In genomic region chr11:69982225-69982624, GRCm38 (mm10) we compare ENCODE assay signal across 8 mouse cellular contexts. TPM values are rescaled to one million over a fixed set of nuclear protein-coding genes. Genes with fewer than 3 reads are reported as not detected.
DNase-seq lines count a peak whose midpoint lies in the region; ATAC-seq and TF ChIP-seq lines count a peak whose summit lies in the region.

Elp5 (minus strand) TSS chr11:69982517.

- TF ChIP-seq CTCF in kidney, adult 2 months (conservative IDR thresholded peaks at IDR 0.05; ENCODE audit: insufficient read depth, insufficient read length, low read depth, low read length): no peak
- no peak for TF ChIP-seq CTCF in forebrain, postnatal 0 days (IDR thresholded peaks at IDR 0.05; ENCODE audit: low read depth)

- TF ChIP-seq POLR2A in kidney, adult 2 months (IDR thresholded peaks at IDR 0.05; ENCODE audit: low read depth, low read length): no peak

- H3K9ac ChIP-seq in forebrain, postnatal 0 days: peak within 1 kb of the TSS; percentile 95
- peak within 1 kb of the TSS; percentile 98 for H3K9ac ChIP-seq in hindbrain, embryonic 13.5 days
- H3K9ac ChIP-seq in liver, embryonic 15.5 days: peak within 1 kb of the TSS; percentile 97

- DNase-seq in kidney, adult 2 months: no peak
- no peak for DNase-seq in kidney, adult 9 months
- no peak for DNase-seq in adrenal gland, adult 18-20 months (ENCODE audit: low spot score in 2 of 2)
- DNase-seq in forebrain, postnatal 0 days: no peak
- no peak for DNase-seq in spleen, postnatal 36 days (ENCODE audit: low spot score in 2 of 2)
- no peak for DNase-seq in adipocyte (ENCODE audit: low spot score)

- no peak for ATAC-seq in forebrain, postnatal 0 days
- no peak for ATAC-seq in hindbrain, embryonic 13.5 days (ENCODE audit: low FRiP score)
- ATAC-seq in liver, embryonic 15.5 days (ENCODE audit: insufficient read depth): no peak

- no peaks in the 10 kb centered on the region for H3K9me3 ChIP-seq in forebrain, postnatal 0 days (ENCODE audit: low read length)
- no peaks in the 10 kb centered on the region for H3K9me3 ChIP-seq in hindbrain, embryonic 13.5 days
- no peaks in the 10 kb centered on the region for H3K9me3 ChIP-seq in liver, embryonic 15.5 days (replicated peaks)

- WGBS in kidney, adult 2 months: 41% methylated on average over 8 of the region's 8 CpGs
- 58% methylated on average over 8 of the region's 8 CpGs for WGBS in forebrain, postnatal 0 days
- 66% methylated on average over 8 of the region's 8 CpGs for WGBS in hindbrain, embryonic 13.5 days
- WGBS in liver, embryonic 15.5 days (ENCODE audit: insufficient replicate concordance): 35% methylated on average over 8 of the region's 8 CpGs

- H3K27me3 ChIP-seq in kidney, adult 2 months (replicated peaks; ENCODE audit: control insufficient read depth, insufficient read depth, low read length): no peaks in the 10 kb centered on the region
- H3K27me3 ChIP-seq in forebrain, postnatal 0 days (ENCODE audit: insufficient read depth, low read length): no peaks in the 10 kb centered on the region
- no peaks in the 10 kb centered on the region for H3K27me3 ChIP-seq in hindbrain, embryonic 13.5 days
- no peaks in the 10 kb centered on the region for H3K27me3 ChIP-seq in liver, embryonic 15.5 days

- peak within 1 kb of the TSS; percentile 74 for H3K4me2 ChIP-seq in forebrain, postnatal 0 days (ENCODE audit: low read depth)
- H3K4me2 ChIP-seq in hindbrain, embryonic 13.5 days: peak within 1 kb of the TSS; percentile 94
- H3K4me2 ChIP-seq in liver, embryonic 15.5 days: peak within 1 kb of the TSS; percentile 96

- H3K36me3 ChIP-seq in kidney, adult 2 months (ENCODE audit: control insufficient read depth, insufficient read depth, low read length): peaks cover 3% of the 10 kb centered on the region
- peaks cover 34% of the 10 kb centered on the region for H3K36me3 ChIP-seq in forebrain, postnatal 0 days (ENCODE audit: insufficient read depth)
- peaks cover 37% of the 10 kb centered on the region for H3K36me3 ChIP-seq in hindbrain, embryonic 13.5 days
- H3K36me3 ChIP-seq in liver, embryonic 15.5 days (replicated peaks): peaks cover 56% of the 10 kb centered on the region

- H3K27ac ChIP-seq in kidney, adult 2 months (ENCODE audit: insufficient read depth, low read depth, low read length): 0 out of 2 replicates have a peak within 1 kb of the TSS, but pooled peaks have one; percentile 7
- H3K27ac ChIP-seq in forebrain, postnatal 0 days (ENCODE audit: low read depth, low read length): peak within 1 kb of the TSS; percentile 99
- peak within 1 kb of the TSS; percentile 99 for H3K27ac ChIP-seq in hindbrain, embryonic 13.5 days
- H3K27ac ChIP-seq in liver, embryonic 15.5 days (replicated peaks): peak within 1 kb of the TSS; percentile 98

- H3K4me3 ChIP-seq in kidney, adult 2 months (ENCODE audit: insufficient read depth, low read depth, low read length): peak within 1 kb of the TSS; percentile 80
- peak within 1 kb of the TSS; percentile 89 for H3K4me3 ChIP-seq in forebrain, postnatal 0 days (ENCODE audit: low read depth, low read length)
- peak within 1 kb of the TSS; percentile 99 for H3K4me3 ChIP-seq in hindbrain, embryonic 13.5 days
- H3K4me3 ChIP-seq in liver, embryonic 15.5 days (replicated peaks): peak within 1 kb of the TSS; percentile 86

- peaks cover 9% of the 10 kb centered on the region; the same call in 1 of the 2 replicates for H3K4me1 ChIP-seq in kidney, adult 2 months (ENCODE audit: control insufficient read depth, insufficient read depth, low read length)
- H3K4me1 ChIP-seq in forebrain, postnatal 0 days (ENCODE audit: insufficient read depth): peaks cover 14% of the 10 kb centered on the region
- peaks cover 33% of the 10 kb centered on the region for H3K4me1 ChIP-seq in hindbrain, embryonic 13.5 days (replicated peaks)
- H3K4me1 ChIP-seq in liver, embryonic 15.5 days (replicated peaks): peaks cover 44% of the 10 kb centered on the region

RNA-seq across cellular contexts. Expression of gene Elp5, which starts in this region (rescaled TPM):
- polyA plus RNA-seq in kidney, adult 2 months (2012; rRNA removed): 66.3 and 68.4 TPM in 2 replicates
- total RNA-seq in adrenal gland, adult 18-20 months (2021): 10 to 100 TPM; 62.7 to 81.3 TPM
- 115 and 124 TPM in 2 replicates for total RNA-seq in forebrain, postnatal 0 days (2014; rRNA removed)
- polyA plus RNA-seq in forebrain, postnatal 0 days (2015; fragmentation: Nextera tagmentation; extraction: Ambion mirVana): 187 and 198 TPM in 2 replicates
- 149 and 154 TPM in 2 replicates for polyA plus RNA-seq in hindbrain, embryonic 13.5 days (2015; fragmentation: Nextera tagmentation; extraction: Ambion mirVana)
- polyA plus RNA-seq in liver, embryonic 15.5 days (2015; fragmentation: Nextera tagmentation; extraction: Ambion mirVana): 58.1 and 60.5 TPM in 2 replicates

Comparison
In these comparisons a context has a peak if more than half of its experiments do, and no peak if none do; other contexts are left out.
1. H3K27ac ChIP-seq: peak in every context shown above with its lines; median percentile 99 in forebrain, postnatal 0 days; 99 in hindbrain, embryonic 13.5 days; 98 in liver, embryonic 15.5 days; 7 in kidney, adult 2 months.